Mouse (Mus musculus) heart, embryonic 14.5 days (tissue): ENCODE results near the gene Eno4. TPM values are rescaled to one million over a fixed set of nuclear protein-coding genes. Genes with fewer than 3 reads are reported as not detected.

Experiments
- ATAC-seq: fragments of 200-750 bp; cut with Nextera tagmentation; 2 replicates; pipeline ENCODE4 v1.8.0; 2017; ENCODE audit warnings: low read depth, moderate TSS enrichment; ENCODE audit not compliant: insufficient number of reproducible peaks, insufficient read depth, low FRiP score
- H3K27ac ChIP-seq, 2 experiments: fragments of 200-500 bp in 1 of 2; fragments of 300-500 bp in 1 of 2; sonication (generic) in 1 of 2; replicated peaks in 1 of 2; 2 replicates each; pipeline ENCODE4 v1.5.1; 2012 to 2014; ENCODE audit warnings: low read depth in 2 of 2, low read length in 2 of 2, control low read depth in 1 of 2, mild to moderate bottlenecking in 1 of 2, mixed read lengths in 1 of 2; ENCODE audit not compliant: control insufficient read depth in 1 of 2, insufficient read depth in 1 of 2
- H3K27me3 ChIP-seq: fragments of 300-500 bp; sonication (generic); 2 replicates; pipeline ENCODE4 v1.6.1; 2014; ENCODE audit warnings: mild to moderate bottlenecking, low read length, control low read depth; ENCODE audit not compliant: control insufficient read depth, insufficient read depth
- H3K36me3 ChIP-seq: fragments of 300-500 bp; sonication (generic); 2 replicates; pipeline ENCODE4 v1.6.1; 2014; ENCODE audit warnings: mild to moderate bottlenecking, control low read depth, low read length, mixed read lengths; ENCODE audit not compliant: control insufficient read depth, insufficient read depth
- H3K4me1 ChIP-seq, 2 experiments: fragments of 200-500 bp in 1 of 2; fragments of 300-500 bp in 1 of 2; sonication (generic) in 1 of 2; 2 replicates each; pipeline ENCODE4 v1.6.1; 2012 to 2014; ENCODE audit warnings: low read length in 2 of 2, control low read depth in 1 of 2, mixed read lengths in 1 of 2; ENCODE audit not compliant: control insufficient read depth in 2 of 2, insufficient read depth in 2 of 2
- H3K4me2 ChIP-seq: fragments of 300-500 bp; sonication (generic); 2 replicates; pipeline ENCODE4 v1.6.1; 2014; ENCODE audit warnings: mild to moderate bottlenecking, low read length
- H3K4me3 ChIP-seq, 2 experiments: fragments of 200-500 bp in 1 of 2; fragments of 300-500 bp in 1 of 2; sonication (generic) in 1 of 2; 2 replicates each; pipeline ENCODE4 v1.5.1; 2012 to 2014; ENCODE audit warnings: low read length in 2 of 2, mild to moderate bottlenecking in 2 of 2, control low read depth in 1 of 2, low read depth in 1 of 2, moderate library complexity in 1 of 2; ENCODE audit not compliant: control insufficient read depth in 1 of 2, insufficient read depth in 1 of 2
- H3K9ac ChIP-seq: fragments of 300-500 bp; sonication (generic); 2 replicates; pipeline ENCODE4 v1.6.1; 2014; ENCODE audit warnings: mild to moderate bottlenecking, low read length
- H3K9me3 ChIP-seq: fragments of 300-500 bp; sonication (generic); 2 replicates; pipeline ENCODE4 v1.6.1; 2016; ENCODE audit warnings: low read length, control low read depth; ENCODE audit not compliant: control insufficient read depth
- WGBS: fragments of 180-500 bp; shearing (Covaris S2); extraction: QIAGEN DNeasy Blood & Tissue Kit; methylation state at CpG from one replicate; pipeline ENCODE4 v1.1.7; 2014; 5-methylcytosine and 5-hydroxymethylcytosine counted together
- polyA plus RNA-seq: library from polyadenylated mRNA; unstranded; fragments of >200 nt; fragmentation: Nextera tagmentation; extraction: Ambion mirVana; gene quantifications from 2 replicates; pipeline ENCODE4 v1.2.1, GENCODE M21; 2014

Eno4 gene
- polyA plus RNA-seq, 1 experiment from 2014 or later, result 0.30 TPM

DNA sequence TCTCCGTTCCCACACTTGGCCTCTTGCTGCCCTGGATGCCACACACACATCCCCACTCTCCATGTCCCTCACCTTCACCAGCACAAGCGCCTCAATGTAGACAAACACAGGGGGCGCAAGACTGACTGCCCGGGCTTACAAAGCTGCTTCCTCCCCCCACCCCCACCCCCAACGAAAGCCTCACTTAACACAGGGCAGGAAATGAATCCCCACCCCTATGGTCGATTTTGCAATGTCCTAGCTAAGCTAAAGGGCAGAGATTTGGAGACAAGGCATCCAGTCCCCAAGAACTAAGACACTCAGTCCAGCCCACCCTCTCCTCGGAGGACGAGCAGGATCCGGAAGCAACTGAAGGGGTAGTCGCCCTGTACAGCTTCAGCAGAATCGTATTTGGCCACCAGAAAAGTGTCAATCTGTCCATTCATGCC is 32.3 kb upstream of the Eno4 start:
- peaks cover 2 to 6% of the 10 kb centered on the region in 2 experiments; a peak in 2 of 4 replicates for H3K4me1 ChIP-seq
- H3K9ac ChIP-seq, result peak overlapping the region; percentile 60
- 4% methylated on average over 11 of the region's 11 CpGs for WGBS
- no peaks in the 10 kb centered on the region for H3K9me3 ChIP-seq
- H3K4me2 ChIP-seq, result peak overlapping the region; percentile 66
- no peak overlapping the region for H3K27ac ChIP-seq
- H3K27me3 ChIP-seq, result 0 out of 2 replicates have a peak, but pooled peaks cover 11% of the 10 kb centered on the region
- peak overlapping the region; percentile 37 to 40 for H3K4me3 ChIP-seq
- no peak; the same call in 1 of the 2 replicates for ATAC-seq
- no peaks in the 10 kb centered on the region for H3K36me3 ChIP-seq

DNA sequence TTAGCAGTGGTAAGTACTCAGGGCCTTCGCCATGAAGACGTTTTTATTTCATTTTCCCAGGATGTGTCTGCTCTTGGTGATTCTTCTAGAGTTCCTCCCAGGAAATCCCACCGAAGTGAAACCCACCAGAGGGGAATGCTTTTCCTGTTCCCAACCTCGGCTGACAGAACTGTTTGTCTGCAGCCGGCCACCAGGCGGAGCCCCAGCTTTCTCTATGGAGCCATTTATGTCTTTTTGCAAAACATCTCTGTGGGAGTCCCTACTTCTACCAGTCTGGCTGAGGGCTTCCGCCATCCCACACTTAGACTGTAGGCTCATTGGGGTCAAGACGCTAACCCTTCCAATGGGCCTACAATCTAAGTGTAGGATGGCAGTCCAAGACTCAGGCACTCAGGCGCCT is 31.8 kb upstream of the Eno4 start:
- no peak for ATAC-seq
- Histone ChIP-seq H3K27ac (no peak overlapping the region), H3K9ac (peak overlapping the region; percentile 60), H3K4me2 (peak overlapping the region; percentile 66), H3K4me1 (peaks cover 2 to 6% of the 10 kb centered on the region in 2 experiments; a peak in 2 of 4 replicates), H3K27me3 (0 out of 2 replicates have a peak, but pooled peaks cover 11% of the 10 kb centered on the region), H3K4me3 (peak overlapping the region; percentile 37 to 40), H3K36me3 (no peaks in the 10 kb centered on the region), H3K9me3 (no peaks in the 10 kb centered on the region)
- 12% methylated on average over 9 of the region's 9 CpGs for WGBS

DNA sequence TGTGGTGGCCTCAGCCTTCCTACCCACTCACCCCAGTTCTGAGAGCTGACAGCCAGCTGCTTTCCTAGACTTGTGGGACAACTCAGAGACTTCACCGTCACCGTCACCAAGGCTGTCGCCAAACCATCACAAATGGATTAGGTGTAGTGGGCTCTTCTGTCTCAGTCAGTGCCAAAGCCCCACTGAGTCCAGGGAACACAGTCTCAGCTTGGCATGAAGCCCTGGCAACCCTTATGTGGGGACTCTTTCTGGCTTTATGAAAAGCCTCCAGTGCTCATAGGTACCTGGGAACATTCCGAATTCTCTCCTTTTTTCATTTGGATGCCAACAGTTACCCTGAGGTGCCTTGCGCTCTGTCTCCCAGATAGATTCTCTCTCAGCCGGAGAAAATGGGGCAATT is 29.9 kb upstream of the Eno4 start:
- Histone ChIP-seq H3K4me1 (peaks cover 2 to 6% of the 10 kb centered on the region in 2 experiments; a peak in 2 of 4 replicates), H3K9me3 (no peaks in the 10 kb centered on the region), H3K4me3 (no peak overlapping the region), H3K27me3 (peaks cover 14% of the 10 kb centered on the region; the same call in 1 of the 2 replicates), H3K4me2 (no peak overlapping the region), H3K27ac (no peak overlapping the region), H3K36me3 (no peaks in the 10 kb centered on the region), H3K9ac (no peak overlapping the region)
- ATAC-seq, result no peak
- 73% methylated on average over 6 of the region's 6 CpGs for WGBS

DNA sequence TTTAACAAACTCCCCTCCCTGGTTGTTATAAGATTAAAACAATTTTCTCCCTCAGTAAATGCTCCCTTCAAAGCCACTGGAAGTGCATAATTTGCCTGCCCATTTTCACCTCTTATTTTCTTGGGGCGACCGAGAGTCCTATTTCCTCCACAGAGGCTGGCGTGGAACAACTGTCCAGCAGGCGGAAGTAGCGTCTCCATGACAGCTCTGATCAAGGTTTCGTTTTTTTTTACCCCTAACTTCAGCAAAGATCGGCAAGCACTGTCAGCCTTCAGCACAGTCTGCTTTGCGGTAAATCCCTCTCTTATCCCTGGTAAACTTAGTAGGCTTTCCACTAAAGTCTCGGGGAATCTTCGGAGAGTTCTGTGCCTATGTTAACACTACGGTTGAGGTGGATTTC is 24.6 kb upstream of the Eno4 start:
- Histone ChIP-seq H3K27me3 (peaks cover 20% of the 10 kb centered on the region), H3K27ac (no peak overlapping the region), H3K4me3 (peak overlapping the region; percentile 26 to 32; a peak in 3 of 4 replicates), H3K9me3 (no peaks in the 10 kb centered on the region), H3K4me2 (peak overlapping the region; percentile 65), H3K36me3 (no peaks in the 10 kb centered on the region), H3K4me1 (0 out of 4 replicates have a peak, but pooled peaks cover 0 to 5% of the 10 kb centered on the region in 2 experiments), H3K9ac (peak overlapping the region; percentile 63)
- ATAC-seq, result no peak
- WGBS, result 7% methylated on average over 11 of the region's 11 CpGs

DNA sequence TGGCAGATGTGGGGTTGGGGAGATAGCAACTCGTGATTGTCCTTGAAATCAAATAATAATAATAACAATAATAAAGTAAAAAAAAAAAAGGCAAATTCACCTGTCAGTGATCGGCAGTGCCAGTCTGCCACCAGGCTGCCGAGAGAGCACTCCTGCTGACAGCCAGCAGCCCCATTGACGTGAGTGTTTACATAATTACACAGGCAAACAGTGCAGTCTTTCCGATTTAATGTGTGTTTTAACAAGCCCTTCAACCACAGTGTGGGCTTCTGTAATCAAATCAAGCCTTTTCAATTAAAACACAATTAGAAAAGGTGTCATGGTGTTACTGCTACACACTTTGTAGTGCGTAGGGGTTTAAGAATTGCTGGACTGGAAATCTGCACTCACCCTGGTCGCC is 24.1 kb upstream of the Eno4 start:
- Histone ChIP-seq H3K9me3 (no peaks in the 10 kb centered on the region), H3K4me1 (0 out of 4 replicates have a peak, but pooled peaks cover 0 to 5% of the 10 kb centered on the region in 2 experiments), H3K4me2 (peak overlapping the region; percentile 65), H3K9ac (0 out of 2 replicates have a peak overlapping the region, but pooled peaks have one; percentile 63), H3K27me3 (peaks cover 17% of the 10 kb centered on the region), H3K36me3 (no peaks in the 10 kb centered on the region), H3K4me3 (peak overlapping the region in 1 of 2 experiments; percentile 32; a peak in 2 of 4 replicates), H3K27ac (no peak overlapping the region)
- WGBS, result 19% methylated on average over 7 of the region's 7 CpGs
- ATAC-seq, result no peak

DNA sequence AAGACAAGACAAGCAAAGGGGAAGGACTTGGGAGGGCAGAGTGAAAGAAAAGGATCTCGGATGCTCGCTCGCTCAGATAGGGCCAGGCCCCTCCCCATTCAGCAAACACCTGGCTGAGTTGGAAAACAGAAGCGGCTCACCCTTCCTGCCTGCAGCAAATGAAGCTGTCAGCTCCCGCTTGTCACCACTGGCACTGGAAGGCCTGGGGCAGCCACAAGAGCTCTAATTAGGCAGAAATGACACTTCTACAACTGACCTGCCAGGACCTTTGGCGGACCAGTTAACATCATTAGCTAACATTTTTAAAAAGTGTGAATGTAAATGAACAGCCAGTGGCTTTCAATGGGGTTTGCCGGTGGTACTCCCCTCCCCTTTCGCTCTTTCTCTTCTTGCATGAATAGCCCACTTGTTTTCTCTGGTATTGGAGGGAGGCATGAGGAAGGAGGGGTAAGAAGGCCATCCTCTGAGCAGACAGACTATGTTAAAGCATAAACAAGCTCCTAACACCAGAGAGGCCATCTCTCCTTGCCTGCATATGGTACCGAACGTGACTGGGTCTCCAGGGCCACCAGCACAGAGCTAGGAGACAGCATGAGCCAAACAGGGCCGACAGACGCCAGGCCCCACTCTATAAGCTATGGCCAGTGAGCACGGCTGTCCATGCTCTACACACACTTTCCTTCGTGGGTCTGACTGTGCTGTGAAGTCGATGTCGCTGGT is 12.0 kb upstream of the Eno4 start:
- H3K27me3 ChIP-seq, result peaks cover 32% of the 10 kb centered on the region
- ATAC-seq, result no peak
- no peaks in the 10 kb centered on the region for H3K4me1 ChIP-seq
- H3K4me2 ChIP-seq, result no peak overlapping the region
- no peak overlapping the region for H3K4me3 ChIP-seq
- H3K27ac ChIP-seq, result no peak overlapping the region
- no peaks in the 10 kb centered on the region for H3K9me3 ChIP-seq
- WGBS, result 39% methylated on average over 16 of the region's 16 CpGs
- no peaks in the 10 kb centered on the region for H3K36me3 ChIP-seq
- H3K9ac ChIP-seq, result no peak overlapping the region

DNA sequence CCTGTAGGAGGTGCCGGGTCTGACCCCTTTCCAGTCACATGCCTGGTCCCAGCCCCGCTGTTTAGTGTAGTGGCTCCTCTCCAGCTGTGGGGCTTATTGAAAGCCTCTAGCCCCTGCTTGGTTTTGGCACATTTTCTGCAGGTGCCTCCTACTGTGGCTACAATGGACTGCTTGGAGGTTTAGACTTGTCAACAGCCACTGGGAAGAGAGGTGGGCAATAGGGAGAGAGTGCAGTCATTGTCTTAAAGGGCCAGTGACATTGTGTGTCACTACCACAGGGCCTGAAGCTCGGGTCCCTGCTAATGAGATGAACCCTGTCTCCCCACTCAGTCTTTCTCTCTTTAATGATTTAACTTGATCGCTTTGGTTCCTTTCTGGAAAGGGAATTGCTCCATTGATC is 10.2 kb upstream of the Eno4 start:
- peaks cover 32% of the 10 kb centered on the region for H3K27me3 ChIP-seq
- H3K4me3 ChIP-seq, result no peak overlapping the region
- no peaks in the 10 kb centered on the region for H3K9me3 ChIP-seq
- H3K9ac ChIP-seq, result no peak overlapping the region
- no peak overlapping the region for H3K27ac ChIP-seq
- no peaks in the 10 kb centered on the region for H3K4me1 ChIP-seq
- 20% methylated on average over 4 of the region's 4 CpGs for WGBS
- H3K4me2 ChIP-seq, result no peak overlapping the region
- no peak for ATAC-seq
- no peaks in the 10 kb centered on the region for H3K36me3 ChIP-seq
